Mouse (Mus musculus): ENCODE data around the gene Pusl1. TPM values are rescaled to one million over a fixed set of nuclear protein-coding genes. Genes with fewer than 3 reads are reported as not detected.

Pusl1 gene
- polyA plus RNA-seq (2014; fragmentation: Nextera tagmentation; extraction: Ambion mirVana) = 48.3 and 49.4 TPM in 2 replicates

- H3K4me3 ChIP-seq (ENCODE audit: low read depth, low read length) = peak within 1 kb of the TSS; percentile 95
- H3K27ac ChIP-seq (replicated peaks; ENCODE audit: low read depth, low read length) = peak within 1 kb of the TSS; percentile 94
- peak within 1 kb of the TSS; percentile 86 for H3K9ac ChIP-seq (ENCODE audit: low read depth, low read length)
- H3K9me3 ChIP-seq (ENCODE audit: control insufficient read depth, low read length) = no peaks in the 10 kb centered on the region
- H3K27me3 ChIP-seq (replicated peaks; ENCODE audit: control insufficient read depth, insufficient read depth, low read length) = no peaks in the 10 kb centered on the region
- H3K36me3 ChIP-seq (ENCODE audit: control insufficient read depth, insufficient read depth, low read length) = peaks cover 38% of the 10 kb centered on the region
- DNase-seq (ENCODE audit: low spot score) (peak; percentile 97), ATAC-seq (ENCODE audit: low read depth) (peak; percentile 92)
- peaks cover 32% of the 10 kb centered on the region for H3K4me1 ChIP-seq (ENCODE audit: control insufficient read depth, insufficient read depth, low read length)
- peak within 1 kb of the TSS; percentile 97 for H3K4me2 ChIP-seq (ENCODE audit: low read depth, low read length)
- WGBS = under 1% methylated on average over 28 of the region's 52 CpGs
These were observed at the start of gene Pusl1, which contains the start of gene Acap3 for GRCm38 (mm10) chr4:155891551-155892001. Gene Pusl1 (minus strand): TSS chr4:155891781. Gene Acap3 (plus strand): TSS chr4:155891822.

- Histone ChIP-seq H3K27me3 (replicated peaks; ENCODE audit: control insufficient read depth, insufficient read depth, low read length) (no peaks in the 10 kb centered on the region), H3K36me3 (ENCODE audit: control insufficient read depth, insufficient read depth, low read length) (no peaks in the 10 kb centered on the region), H3K4me2 (ENCODE audit: low read depth, low read length) (no peak overlapping the region), H3K4me1 (ENCODE audit: control insufficient read depth, insufficient read depth, low read length) (no peaks in the 10 kb centered on the region), H3K9ac (ENCODE audit: low read depth, low read length) (no peak overlapping the region), H3K4me3 (ENCODE audit: low read depth, low read length) (no peak overlapping the region), H3K9me3 (ENCODE audit: control insufficient read depth, low read length) (no peaks in the 10 kb centered on the region), H3K27ac (replicated peaks; ENCODE audit: low read depth, low read length) (no peak overlapping the region)
- DNase-seq (ENCODE audit: low spot score) (no peak), ATAC-seq (ENCODE audit: low read depth) (no peak)
- 81% methylated on average over 1 of the region's 1 CpGs for WGBS
These were observed 40.5 kb upstream of the Pusl1 start for GRCm38 (mm10) chr4:155932031-155932430.

GRCm38 (mm10) chr4:155908751-155909150 is 17.2 kb upstream of the Pusl1 start:
- Histone ChIP-seq H3K4me3 (ENCODE audit: low read depth, low read length) (no peak overlapping the region), H3K27ac (replicated peaks; ENCODE audit: low read depth, low read length) (no peak overlapping the region), H3K27me3 (replicated peaks; ENCODE audit: control insufficient read depth, insufficient read depth, low read length) (no peaks in the 10 kb centered on the region), H3K4me2 (ENCODE audit: low read depth, low read length) (no peak overlapping the region), H3K9me3 (ENCODE audit: control insufficient read depth, low read length) (no peaks in the 10 kb centered on the region), H3K36me3 (ENCODE audit: control insufficient read depth, insufficient read depth, low read length) (peaks cover 27% of the 10 kb centered on the region), H3K4me1 (ENCODE audit: control insufficient read depth, insufficient read depth, low read length) (no peaks in the 10 kb centered on the region), H3K9ac (ENCODE audit: low read depth, low read length) (no peak overlapping the region)
- ATAC-seq (ENCODE audit: low read depth) = no peak
- no peak for DNase-seq (ENCODE audit: low spot score)
- 90% methylated on average over 4 of the region's 4 CpGs for WGBS

GRCm38 (mm10) chr4:155908281-155908680 is 16.7 kb upstream of the Pusl1 start:
- no peak for ATAC-seq (ENCODE audit: low read depth)
- no peaks in the 10 kb centered on the region for H3K9me3 ChIP-seq (ENCODE audit: control insufficient read depth, low read length)
- no peak overlapping the region for H3K9ac ChIP-seq (ENCODE audit: low read depth, low read length)
- H3K27me3 ChIP-seq (replicated peaks; ENCODE audit: control insufficient read depth, insufficient read depth, low read length) = no peaks in the 10 kb centered on the region
- WGBS = 81% methylated on average over 7 of the region's 7 CpGs
- DNase-seq (ENCODE audit: low spot score) = no peak
- no peak overlapping the region for H3K4me2 ChIP-seq (ENCODE audit: low read depth, low read length)
- no peak overlapping the region for H3K27ac ChIP-seq (replicated peaks; ENCODE audit: low read depth, low read length)
- H3K4me1 ChIP-seq (ENCODE audit: control insufficient read depth, insufficient read depth, low read length) = no peaks in the 10 kb centered on the region
- H3K36me3 ChIP-seq (ENCODE audit: control insufficient read depth, insufficient read depth, low read length) = peaks cover 32% of the 10 kb centered on the region
- no peak overlapping the region for H3K4me3 ChIP-seq (ENCODE audit: low read depth, low read length)

GRCm38 (mm10) chr4:155907003-155907402 is 15.4 kb upstream of the Pusl1 start:
- WGBS = 88% methylated on average over 11 of the region's 11 CpGs
- H3K4me3 ChIP-seq (ENCODE audit: low read depth, low read length) = no peak overlapping the region
- H3K4me1 ChIP-seq (ENCODE audit: control insufficient read depth, insufficient read depth, low read length) = no peaks in the 10 kb centered on the region
- H3K27me3 ChIP-seq (replicated peaks; ENCODE audit: control insufficient read depth, insufficient read depth, low read length) = no peaks in the 10 kb centered on the region
- no peaks in the 10 kb centered on the region for H3K9me3 ChIP-seq (ENCODE audit: control insufficient read depth, low read length)
- no peak overlapping the region for H3K27ac ChIP-seq (replicated peaks; ENCODE audit: low read depth, low read length)
- no peak overlapping the region for H3K9ac ChIP-seq (ENCODE audit: low read depth, low read length)
- DNase-seq (ENCODE audit: low spot score) (no peak), ATAC-seq (ENCODE audit: low read depth) (no peak)
- H3K36me3 ChIP-seq (ENCODE audit: control insufficient read depth, insufficient read depth, low read length) = peaks cover 45% of the 10 kb centered on the region
- H3K4me2 ChIP-seq (ENCODE audit: low read depth, low read length) = no peak overlapping the region

- Histone ChIP-seq H3K4me3 (ENCODE audit: low read depth, low read length) (no peak overlapping the region), H3K27me3 (replicated peaks; ENCODE audit: control insufficient read depth, insufficient read depth, low read length) (no peaks in the 10 kb centered on the region), H3K27ac (replicated peaks; ENCODE audit: low read depth, low read length) (no peak overlapping the region), H3K4me1 (ENCODE audit: control insufficient read depth, insufficient read depth, low read length) (no peaks in the 10 kb centered on the region), H3K9me3 (ENCODE audit: control insufficient read depth, low read length) (no peaks in the 10 kb centered on the region), H3K36me3 (ENCODE audit: control insufficient read depth, insufficient read depth, low read length) (peaks cover 53% of the 10 kb centered on the region), H3K4me2 (ENCODE audit: low read depth, low read length) (no peak overlapping the region), H3K9ac (ENCODE audit: low read depth, low read length) (no peak overlapping the region)
- ATAC-seq (ENCODE audit: low read depth) (no peak), DNase-seq (ENCODE audit: low spot score) (no peak)
- WGBS = 84% methylated on average over 9 of the region's 9 CpGs
These were observed 14.5 kb upstream of the Pusl1 start for GRCm38 (mm10) chr4:155906125-155906524.

- ATAC-seq (ENCODE audit: low read depth) = no peak
- DNase-seq (ENCODE audit: low spot score) = no peak
- Histone ChIP-seq H3K27ac (replicated peaks; ENCODE audit: low read depth, low read length) (no peak overlapping the region), H3K4me1 (ENCODE audit: control insufficient read depth, insufficient read depth, low read length) (no peaks in the 10 kb centered on the region), H3K4me3 (ENCODE audit: low read depth, low read length) (no peak overlapping the region), H3K9me3 (ENCODE audit: control insufficient read depth, low read length) (no peaks in the 10 kb centered on the region), H3K4me2 (ENCODE audit: low read depth, low read length) (no peak overlapping the region), H3K36me3 (ENCODE audit: control insufficient read depth, insufficient read depth, low read length) (peaks cover 58% of the 10 kb centered on the region), H3K9ac (ENCODE audit: low read depth, low read length) (no peak overlapping the region), H3K27me3 (replicated peaks; ENCODE audit: control insufficient read depth, insufficient read depth, low read length) (no peaks in the 10 kb centered on the region)
- WGBS = 87% methylated on average over 13 of the region's 13 CpGs
These were observed 14.1 kb upstream of the Pusl1 start for GRCm38 (mm10) chr4:155905634-155906033.

GRCm38 (mm10) chr4:155904318-155905102 is 12.9 kb upstream of the Pusl1 start:
- Histone ChIP-seq H3K4me1 (ENCODE audit: control insufficient read depth, insufficient read depth, low read length) (no peaks in the 10 kb centered on the region), H3K27me3 (replicated peaks; ENCODE audit: control insufficient read depth, insufficient read depth, low read length) (no peaks in the 10 kb centered on the region), H3K4me3 (ENCODE audit: low read depth, low read length) (no peak overlapping the region), H3K27ac (replicated peaks; ENCODE audit: low read depth, low read length) (no peak overlapping the region), H3K4me2 (ENCODE audit: low read depth, low read length) (no peak overlapping the region), H3K9me3 (ENCODE audit: control insufficient read depth, low read length) (no peaks in the 10 kb centered on the region), H3K9ac (ENCODE audit: low read depth, low read length) (no peak overlapping the region), H3K36me3 (ENCODE audit: control insufficient read depth, insufficient read depth, low read length) (peaks cover 67% of the 10 kb centered on the region)
- DNase-seq (ENCODE audit: low spot score) (peak; percentile 16), ATAC-seq (ENCODE audit: low read depth) (no peak)
- 90% methylated on average over 13 of the region's 13 CpGs for WGBS

- no peak overlapping the region for H3K4me2 ChIP-seq (ENCODE audit: low read depth, low read length)
- peaks cover 79% of the 10 kb centered on the region for H3K36me3 ChIP-seq (ENCODE audit: control insufficient read depth, insufficient read depth, low read length)
- no peaks in the 10 kb centered on the region for H3K9me3 ChIP-seq (ENCODE audit: control insufficient read depth, low read length)
- no peak overlapping the region for H3K4me3 ChIP-seq (ENCODE audit: low read depth, low read length)
- no peaks in the 10 kb centered on the region for H3K27me3 ChIP-seq (replicated peaks; ENCODE audit: control insufficient read depth, insufficient read depth, low read length)
- no peak overlapping the region for H3K27ac ChIP-seq (replicated peaks; ENCODE audit: low read depth, low read length)
- DNase-seq (ENCODE audit: low spot score) = no peak
- no peak for ATAC-seq (ENCODE audit: low read depth)
- 95% methylated on average over 8 of the region's 13 CpGs for WGBS
- no peak overlapping the region for H3K9ac ChIP-seq (ENCODE audit: low read depth, low read length)
- H3K4me1 ChIP-seq (ENCODE audit: control insufficient read depth, insufficient read depth, low read length) = no peaks in the 10 kb centered on the region
These were observed 11.7 kb upstream of the Pusl1 start for GRCm38 (mm10) chr4:155903246-155903645.

Measured in embryonic facial prominence, embryonic 14.5 days (tissue).